Mouse (Mus musculus): ENCODE measurements around the gene Adgre4. TPM values are rescaled to one million over a fixed set of nuclear protein-coding genes. Genes with fewer than 3 reads are reported as not detected.
A peak's percentile ranks its signal among the peaks of the same experiment; 100 is the strongest.
"Not testable (repeated sequence)": the region's sequence is repeated elsewhere in the genome, so short reads cannot be mapped to it uniquely, and the experiment has no call there.

Adgre4 gene
- 1 to 10 TPM; 1.3 to 1.4 TPM for total RNA-seq (2021)
- long read RNA-seq, experiment 1, result 0 reads
- long read RNA-seq, experiment 2, partial matches to known transcripts, result 1 of 1 reads
- long read RNA-seq, experiment 2, other reads (novel, unspliced or antisense), result 0 of 1 reads

- no peak for DNase-seq
These were observed at the start of gene Adgre4 for GRCm38 (mm10) chr17:55749786-55750185. Gene Adgre4, plus strand, starts transcription at chr17:55749984.

- DNase-seq, result peak; percentile 88
These were observed 47.5 kb upstream of the Adgre4 start for GRCm38 (mm10) chr17:55702161-55702820.

GRCm38 (mm10) chr17:55702865-55703264 lies 46.9 kb upstream of the Adgre4 start:
- no peak for DNase-seq

GRCm38 (mm10) chr17:55711984-55712811 lies 37.6 kb upstream of the Adgre4 start, which contains the start of gene Pot1b:
Gene Pot1b, minus strand, starts transcription at chr17:55712628.
- peak; percentile 98 for DNase-seq

- no peak for DNase-seq
These were observed 28.5 kb upstream of the Adgre4 start for GRCm38 (mm10) chr17:55721270-55721669.

- DNase-seq, result no peak
These were observed 27.5 kb upstream of the Adgre4 start for GRCm38 (mm10) chr17:55722250-55722649.

GRCm38 (mm10) chr17:55726193-55726592 lies 23.6 kb upstream of the Adgre4 start:
- no peak for DNase-seq

- no peak for DNase-seq
These were observed 13.1 kb upstream of the Adgre4 start for GRCm38 (mm10) chr17:55736675-55737074.

- no peak for DNase-seq
These were observed 1.4 kb downstream of the Adgre4 start for GRCm38 (mm10) chr17:55751170-55751569.

- DNase-seq, result no peak
These were observed 63.9 kb downstream of the Adgre4 start for GRCm38 (mm10) chr17:55813642-55814041.

- DNase-seq, result no peak
These were observed 67.1 kb downstream of the Adgre4 start for GRCm38 (mm10) chr17:55816853-55817252.

- DNase-seq, result no peak
These were observed 71.8 kb downstream of the Adgre4 start for GRCm38 (mm10) chr17:55821566-55821965.

- DNase-seq, result no peak
These were observed 93.3 kb downstream of the Adgre4 start for GRCm38 (mm10) chr17:55843067-55843466.

- no peak for DNase-seq
These were observed 127.4 kb downstream of the Adgre4 start for GRCm38 (mm10) chr17:55877184-55877583.

- not testable (repeated sequence) for DNase-seq
These were observed 128.5 kb downstream of the Adgre4 start for GRCm38 (mm10) chr17:55878282-55878635.

- DNase-seq, result peak; percentile 85
These were observed 129.0 kb downstream of the Adgre4 start, which contains the start of gene Zfp119a for GRCm38 (mm10) chr17:55878636-55879369. Gene Zfp119a, minus strand, starts transcription at chr17:55878930.

- peak; percentile 10 for DNase-seq
These were observed 133.8 kb downstream of the Adgre4 start for GRCm38 (mm10) chr17:55883631-55884030.

- no peak for DNase-seq
These were observed 135.1 kb downstream of the Adgre4 start for GRCm38 (mm10) chr17:55884912-55885311.

GRCm38 (mm10) chr17:55892406-55892955 lies 142.7 kb downstream of the Adgre4 start:
- peak; percentile 24 for DNase-seq

GRCm38 (mm10) chr17:55903087-55903486 lies 153.3 kb downstream of the Adgre4 start:
- DNase-seq, result no peak
